Mouse (Mus musculus): ENCODE results near the gene Tmtc2.
A peak's percentile ranks its signal among the peaks of the same experiment; 100 is the strongest.

The Tmtc2 gene

DNA sequence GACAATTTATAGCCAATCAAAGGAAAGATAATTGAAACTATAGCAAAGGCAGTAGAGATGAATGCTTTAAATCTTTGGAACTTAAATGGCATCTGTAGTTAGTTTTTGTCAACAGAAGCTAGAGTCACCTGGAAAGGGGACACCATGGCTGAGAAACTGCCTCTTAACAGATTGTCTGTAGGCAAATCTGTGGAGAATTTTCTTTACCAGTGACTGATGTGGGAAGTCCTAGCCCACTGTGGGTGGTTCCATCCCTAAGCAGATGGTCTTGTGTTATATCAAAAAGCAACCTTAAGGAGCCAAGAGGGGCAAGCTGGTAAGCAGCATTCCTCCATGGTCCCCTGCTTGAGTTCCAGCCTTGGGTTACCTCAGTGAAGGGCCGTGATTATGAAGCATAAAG, 281.3 kb downstream of the Tmtc2 start:
- no peak for DNase-seq (ENCODE audit: low spot score)

DNA sequence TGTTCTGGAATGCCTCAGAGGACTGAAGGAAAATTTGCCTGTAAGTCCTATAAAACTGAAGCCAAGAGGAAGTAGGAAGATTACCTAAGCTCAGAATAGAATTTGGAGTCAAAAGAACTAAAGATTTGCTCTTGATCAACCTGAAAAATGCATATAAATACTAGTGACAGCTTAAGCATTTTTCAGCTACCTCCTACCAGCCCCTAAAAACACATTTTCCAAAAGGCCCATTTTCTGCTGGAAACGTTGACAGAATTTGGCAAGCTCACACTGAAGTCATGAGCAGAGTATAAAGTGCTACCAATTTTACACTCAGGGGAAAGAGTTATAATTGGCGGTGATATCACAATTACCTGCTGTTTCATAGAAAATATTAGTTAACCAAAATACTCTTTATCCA, 285.8 kb downstream of the Tmtc2 start:
- DNase-seq (ENCODE audit: low spot score) = no peak

GRCm38 (mm10) chr10:105287575-105287974, 286.7 kb downstream of the Tmtc2 start:
- no peak for DNase-seq (ENCODE audit: low spot score)

GRCm38 (mm10) chr10:105287064-105287463, 287.2 kb downstream of the Tmtc2 start:
- no peak for DNase-seq (ENCODE audit: low spot score)

- no peak for DNase-seq (ENCODE audit: low spot score)
Observed at GRCm38 (mm10) chr10:105286221-105286620, 288.0 kb downstream of the Tmtc2 start.

DNA sequence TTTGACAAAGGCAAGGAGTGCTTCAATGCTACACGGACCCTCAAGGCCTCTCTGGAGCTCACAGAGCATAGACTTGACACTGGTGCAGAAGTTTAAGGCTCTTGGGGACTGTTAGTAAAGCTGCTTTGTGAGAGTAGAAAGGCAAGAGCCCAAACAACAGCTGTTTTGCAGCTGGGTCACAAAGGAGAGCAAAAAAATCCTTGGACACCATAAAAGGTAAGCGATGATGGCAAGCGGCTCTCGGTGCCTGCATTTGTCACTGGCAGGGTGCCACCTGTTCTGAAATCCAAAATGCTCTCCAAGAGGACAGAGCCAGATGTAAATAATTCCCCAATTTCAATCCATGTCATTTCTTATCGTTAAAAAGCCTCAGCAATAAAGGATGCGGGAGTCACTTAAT, 290.1 kb downstream of the Tmtc2 start:
- DNase-seq (ENCODE audit: low spot score) = no peak

DNA sequence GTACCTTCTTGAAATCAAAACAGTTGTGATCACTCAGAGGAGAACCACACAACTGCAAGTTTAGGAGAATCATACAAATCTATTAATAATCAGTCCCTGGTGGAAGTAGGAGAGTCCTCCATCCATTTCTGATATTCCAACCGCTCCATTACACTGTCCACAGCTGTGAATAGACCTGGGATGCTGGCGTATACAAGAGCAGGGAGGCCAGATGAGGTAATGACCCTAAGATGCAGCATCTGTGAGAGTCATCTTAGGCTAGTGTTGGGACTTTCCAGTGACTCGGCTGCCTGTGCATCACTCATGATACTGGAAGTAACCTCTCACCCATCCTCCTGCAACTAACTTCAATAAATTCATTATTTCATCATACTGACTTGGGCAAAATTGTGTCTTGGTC, 293.3 kb downstream of the Tmtc2 start:
- DNase-seq (ENCODE audit: low spot score) = no peak

DNA sequence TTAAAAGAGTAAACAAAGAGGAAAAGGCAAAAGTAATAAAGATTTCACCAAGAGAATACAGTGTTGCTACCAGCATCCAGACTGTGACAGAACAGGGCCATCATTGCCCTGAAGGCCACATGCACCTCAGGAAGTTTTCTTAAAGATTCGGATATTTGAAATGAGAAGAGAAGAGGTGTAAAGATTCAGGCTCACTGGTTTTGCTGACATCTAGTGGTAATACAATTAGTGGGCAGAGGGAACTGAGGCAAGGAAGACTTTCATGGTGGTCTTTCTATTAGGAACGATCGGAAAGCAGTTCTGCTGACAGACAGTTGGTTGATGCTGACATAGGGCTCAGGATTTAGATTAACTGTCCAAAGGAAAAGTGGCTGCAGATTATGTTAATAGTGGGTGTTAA, 314.2 kb downstream of the Tmtc2 start:
- no peak for DNase-seq (ENCODE audit: low spot score)

DNA sequence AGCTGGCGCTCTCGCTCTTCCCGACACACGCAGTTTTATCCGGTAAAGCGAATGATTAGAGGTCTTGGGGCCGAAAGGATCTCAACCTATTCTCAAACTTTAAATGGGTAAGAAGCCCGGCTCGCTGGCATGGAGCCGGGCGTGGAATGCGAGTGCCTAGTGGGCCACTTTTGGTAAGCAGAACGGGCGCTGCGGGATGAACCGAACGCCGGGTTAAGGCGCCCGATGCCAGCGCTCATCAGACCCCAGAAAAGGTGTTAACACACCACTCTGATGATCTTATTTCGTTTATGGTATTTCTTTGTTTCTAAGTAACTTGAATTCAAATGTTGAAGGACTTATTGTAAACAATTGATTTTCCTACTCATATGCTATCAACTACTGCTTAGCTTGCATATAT, 336.0 kb downstream of the Tmtc2 start:
- peak; percentile 83 for DNase-seq (ENCODE audit: low spot score)

- no peak for DNase-seq (ENCODE audit: low spot score)
Observed at GRCm38 (mm10) chr10:105232864-105233263, 341.4 kb downstream of the Tmtc2 start.

- DNase-seq (ENCODE audit: low spot score) = no peak
Observed at GRCm38 (mm10) chr10:105230416-105230815, 343.8 kb downstream of the Tmtc2 start.

DNA sequence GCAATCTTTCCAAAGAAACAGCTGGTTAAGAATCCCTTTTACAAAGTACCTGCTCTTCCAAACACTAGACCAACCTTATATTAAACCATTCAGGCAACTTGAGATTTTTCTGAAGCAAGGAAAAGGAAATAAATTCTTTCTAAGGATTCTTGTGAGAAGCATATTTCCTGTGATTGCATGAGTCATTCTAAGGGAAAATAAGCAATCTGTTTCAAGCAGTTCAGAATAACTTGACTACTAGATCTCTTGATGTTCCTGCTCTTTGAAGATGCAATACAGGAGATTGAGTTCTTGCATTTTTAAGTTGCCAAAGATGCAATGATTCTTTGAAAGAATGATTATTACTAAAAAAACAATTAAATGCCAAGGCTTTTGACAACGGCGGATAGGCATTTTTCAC, 345.6 kb downstream of the Tmtc2 start:
- DNase-seq (ENCODE audit: low spot score) = no peak

- DNase-seq (ENCODE audit: low spot score) = no peak
Observed at GRCm38 (mm10) chr10:105227631-105228030, 346.6 kb downstream of the Tmtc2 start.

DNA sequence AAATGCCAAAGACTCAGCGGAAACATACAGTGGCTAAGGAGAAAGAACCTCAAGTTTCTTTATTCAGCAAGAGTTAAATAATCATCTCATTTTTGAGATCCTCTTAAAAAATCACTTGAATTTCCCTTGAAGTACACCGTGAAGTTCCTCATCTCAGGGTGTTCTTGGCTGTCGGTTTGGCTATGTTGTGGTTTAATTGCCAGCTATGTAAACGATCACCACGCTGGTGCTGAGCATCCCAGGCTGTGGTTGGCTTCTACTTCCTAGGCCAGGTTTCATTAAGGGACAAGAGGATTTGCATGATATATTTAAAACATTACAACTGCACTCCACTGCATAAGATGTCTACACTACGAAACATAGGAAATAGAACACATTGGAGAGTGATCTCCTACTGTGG, 348.5 kb downstream of the Tmtc2 start:
- DNase-seq (ENCODE audit: low spot score) = no peak

GRCm38 (mm10) chr10:105222904-105223303, 351.3 kb downstream of the Tmtc2 start:
- no peak for DNase-seq (ENCODE audit: low spot score)

DNA sequence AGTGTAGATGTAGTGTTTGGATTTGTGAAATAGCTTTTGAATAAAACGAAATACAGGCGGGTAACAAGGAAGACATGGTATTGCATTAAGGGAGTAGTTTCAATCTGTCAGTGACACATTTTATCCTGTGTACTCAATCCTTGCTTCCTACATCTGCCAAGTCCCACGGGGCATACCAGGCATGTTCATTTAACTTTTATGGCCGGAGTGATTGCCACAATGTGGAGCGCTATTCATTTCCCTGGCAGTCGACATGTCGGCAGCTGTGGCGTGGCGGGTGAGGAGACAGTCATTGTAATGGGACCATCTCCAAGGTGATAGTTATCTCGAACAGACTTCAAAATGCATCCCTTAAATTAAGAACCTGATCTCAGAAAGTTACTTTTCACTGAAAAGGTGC, 372.8 kb downstream of the Tmtc2 start:
- DNase-seq (ENCODE audit: low spot score) = no peak

- DNase-seq (ENCODE audit: low spot score) = no peak
Observed at GRCm38 (mm10) chr10:105200678-105201077, 373.6 kb downstream of the Tmtc2 start.

DNA sequence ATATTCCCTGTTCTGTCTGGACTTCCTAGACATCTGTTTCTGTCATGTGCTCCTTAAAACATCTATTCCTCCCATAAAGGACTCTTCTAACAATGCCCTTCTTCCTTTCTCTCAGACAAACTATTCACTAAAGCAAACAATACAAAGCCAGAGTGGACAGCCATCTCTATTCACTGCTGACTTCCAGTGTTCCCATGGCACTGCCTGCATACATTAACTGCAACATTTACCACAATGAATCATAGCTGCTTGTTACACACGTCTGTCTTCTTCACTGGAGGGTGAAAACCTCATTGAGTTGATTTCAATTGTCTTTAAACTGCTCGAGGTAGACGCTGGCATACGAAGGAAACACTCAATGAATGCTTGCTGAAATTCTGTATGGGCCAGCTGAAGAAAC, 374.2 kb downstream of the Tmtc2 start:
- no peak for DNase-seq (ENCODE audit: low spot score)

DNA sequence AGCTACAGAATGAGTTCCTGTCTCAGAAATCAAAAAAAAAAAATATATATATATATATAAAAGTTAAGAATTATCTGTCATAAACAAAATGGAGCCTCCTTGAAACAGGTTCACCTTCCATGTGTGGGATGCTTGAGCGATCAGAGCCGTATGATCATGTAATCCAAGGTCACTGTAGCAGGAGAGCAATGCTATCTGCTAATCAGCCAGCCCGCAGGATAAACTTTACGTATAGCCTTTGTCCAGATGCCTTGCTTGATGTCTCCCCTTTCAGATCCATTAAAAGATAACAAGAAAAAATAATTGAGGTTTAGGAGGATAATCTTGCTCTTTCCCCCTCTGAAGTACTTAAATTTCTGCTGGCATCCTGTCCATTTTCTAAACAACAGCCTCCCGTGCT, 374.7 kb downstream of the Tmtc2 start:
- DNase-seq (ENCODE audit: low spot score) = no peak

DNA sequence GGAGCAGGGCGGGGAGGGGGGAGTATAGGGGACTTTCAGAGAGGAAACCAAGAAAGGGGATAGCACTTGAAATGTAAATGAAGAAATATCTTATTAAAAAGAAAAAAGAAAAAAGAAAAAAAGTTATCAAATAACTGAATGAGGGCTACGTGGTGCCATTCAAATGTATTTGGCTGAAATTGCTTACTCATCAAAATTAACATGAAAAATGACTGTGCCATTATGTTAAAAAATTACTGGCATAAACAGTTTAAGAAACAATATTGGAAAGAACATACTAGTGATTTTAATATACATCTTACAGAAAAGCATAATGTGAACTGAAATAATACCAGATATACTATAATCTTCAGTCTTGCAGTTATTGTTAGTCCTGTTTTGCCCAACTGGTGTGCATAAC, 378.9 kb downstream of the Tmtc2 start:
- DNase-seq (ENCODE audit: low spot score) = no peak

- DNase-seq (ENCODE audit: low spot score) = no peak
Observed at GRCm38 (mm10) chr10:105193756-105194460, 380.3 kb downstream of the Tmtc2 start.

DNA sequence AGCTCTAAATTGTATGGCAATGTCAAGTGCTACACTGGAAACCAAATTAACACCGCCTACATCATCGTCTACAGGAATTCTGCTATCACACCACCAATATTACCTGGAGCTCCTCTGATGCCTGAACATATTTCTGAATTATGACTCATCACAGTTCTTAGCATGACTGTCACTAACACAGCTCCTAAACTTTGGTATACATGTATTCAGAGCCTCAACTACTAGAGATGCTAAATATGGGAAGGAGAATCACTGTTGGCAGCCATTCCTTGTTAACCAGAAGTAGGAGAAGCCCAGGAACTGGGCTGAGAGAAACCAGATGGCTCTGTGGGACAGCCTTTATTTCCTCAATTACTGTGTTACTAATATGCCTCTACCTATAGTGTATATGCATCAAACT, 382.2 kb downstream of the Tmtc2 start:
- no peak for DNase-seq (ENCODE audit: low spot score)

- no peak for DNase-seq (ENCODE audit: low spot score)
Observed at GRCm38 (mm10) chr10:105189746-105190145, 384.5 kb downstream of the Tmtc2 start.

GRCm38 (mm10) chr10:105186636-105187035, 387.6 kb downstream of the Tmtc2 start:
- no peak for DNase-seq (ENCODE audit: low spot score)
